Mouse (Mus musculus) embryonic facial prominence, embryonic 14.5 days (tissue): Measurements from ENCODE around the gene Egfr. TPM values are rescaled to one million over a fixed set of nuclear protein-coding genes. Genes with fewer than 3 reads are reported as not detected.

Source experiments
- ATAC-seq: fragments of 200-750 bp; cut with Nextera tagmentation; 2 replicates; pipeline ENCODE4 v1.8.0; 2017; ENCODE audit warnings: low read depth, moderate number of reproducible peaks, moderate TSS enrichment
- DNase-seq: peaks from one replicate; pipeline ENCODE4 v3.0.0-alpha.2; 2015; ENCODE audit warnings: low spot score
- H3K27ac ChIP-seq: fragments of 300-500 bp; sonication (generic); replicated peaks from 2 replicates; pipeline ENCODE4 v1.5.1; 2014; ENCODE audit warnings: low read depth, mild to moderate bottlenecking, low read length, moderate library complexity
- H3K27me3 ChIP-seq: fragments of 300-500 bp; sonication (generic); replicated peaks from 2 replicates; pipeline ENCODE4 v1.6.1; 2014; ENCODE audit warnings: low read length; ENCODE audit not compliant: control insufficient read depth, insufficient read depth
- H3K36me3 ChIP-seq: fragments of 300-500 bp; sonication (generic); 2 replicates; pipeline ENCODE4 v1.6.1; 2014; ENCODE audit warnings: low read length, mixed read lengths; ENCODE audit not compliant: control insufficient read depth, insufficient read depth
- H3K4me1 ChIP-seq: fragments of 300-500 bp; sonication (generic); 2 replicates; pipeline ENCODE4 v1.6.1; 2014; ENCODE audit warnings: antibody characterized with exemption, low read length; ENCODE audit not compliant: control insufficient read depth, insufficient read depth
- H3K4me2 ChIP-seq: fragments of 300-500 bp; sonication (generic); 2 replicates; pipeline ENCODE4 v1.6.1; 2014; ENCODE audit warnings: low read depth, mild to moderate bottlenecking, low read length, moderate library complexity, mixed read lengths
- H3K4me3 ChIP-seq: fragments of 300-500 bp; sonication (generic); 2 replicates; pipeline ENCODE4 v1.5.1; 2014; ENCODE audit warnings: low read depth, mild to moderate bottlenecking, low read length
- H3K9ac ChIP-seq: fragments of 300-500 bp; sonication (generic); 2 replicates; pipeline ENCODE4 v1.6.1; 2014; ENCODE audit warnings: low read depth, mild to moderate bottlenecking, low read length, moderate library complexity, mixed read lengths
- H3K9me3 ChIP-seq: fragments of 300-500 bp; sonication (generic); 2 replicates; pipeline ENCODE4 v1.6.1; 2016; ENCODE audit warnings: low read length; ENCODE audit not compliant: control insufficient read depth
- WGBS: fragments of 180-500 bp; shearing (Covaris S2); extraction: QIAGEN DNeasy Blood & Tissue Kit; methylation state at CpG from one replicate; pipeline ENCODE4 v1.1.7; 2014; 5-methylcytosine and 5-hydroxymethylcytosine counted together
- polyA plus RNA-seq: library from polyadenylated mRNA; unstranded; fragments of >200 nt; fragmentation: Nextera tagmentation; extraction: Ambion mirVana; gene quantifications from 2 replicates; pipeline ENCODE4 v1.2.1, GENCODE M21; 2014

Egfr gene
- polyA plus RNA-seq, 1 experiment from 2014 or later = 25.4 TPM

- Histone ChIP-seq H3K4me1 (no peaks in the 10 kb centered on the region), H3K4me2 (no peak overlapping the region), H3K4me3 (no peak overlapping the region), H3K36me3 (no peaks in the 10 kb centered on the region), H3K27ac (no peak overlapping the region), H3K9ac (no peak overlapping the region), H3K9me3 (no peaks in the 10 kb centered on the region), H3K27me3 (no peaks in the 10 kb centered on the region)
- no peak for DNase-seq
- 89% methylated on average over 6 of the region's 6 CpGs for WGBS
- ATAC-seq = no peak
Observed at GRCm38 (mm10) chr11:16956115-16956862, 204.3 kb downstream of the Egfr start.

GRCm38 (mm10) chr11:16957030-16957429, 205.0 kb downstream of the Egfr start:
- no peak for ATAC-seq
- no peaks in the 10 kb centered on the region for H3K9me3 ChIP-seq
- H3K36me3 ChIP-seq = no peaks in the 10 kb centered on the region
- no peak overlapping the region for H3K9ac ChIP-seq
- no peak overlapping the region for H3K4me3 ChIP-seq
- H3K4me1 ChIP-seq = no peaks in the 10 kb centered on the region
- H3K27ac ChIP-seq = no peak overlapping the region
- WGBS = 85% methylated on average over 6 of the region's 6 CpGs
- no peak for DNase-seq
- no peak overlapping the region for H3K4me2 ChIP-seq
- H3K27me3 ChIP-seq = no peaks in the 10 kb centered on the region

GRCm38 (mm10) chr11:16958520-16958919, 206.5 kb downstream of the Egfr start:
- Histone ChIP-seq H3K27ac (no peak overlapping the region), H3K36me3 (no peaks in the 10 kb centered on the region), H3K4me3 (no peak overlapping the region), H3K9ac (no peak overlapping the region), H3K4me1 (no peaks in the 10 kb centered on the region), H3K9me3 (no peaks in the 10 kb centered on the region), H3K4me2 (no peak overlapping the region), H3K27me3 (no peaks in the 10 kb centered on the region)
- no peak for ATAC-seq
- WGBS = 91% methylated on average over 1 of the region's 1 CpGs
- no peak for DNase-seq

Other genes with a start within 250 kb of the Egfr start
- gene Sec61g, start 243.7 kb upstream of the Egfr start, polyA plus RNA-seq = 36.4 and 40.4 TPM in 2 replicates
- gene Fbxo48, start 199.2 kb downstream of the Egfr start, polyA plus RNA-seq = 1.4 and 1.5 TPM in 2 replicates